Mouse (Mus musculus): ENCODE results near the gene Speg. TPM values are rescaled to one million over a fixed set of nuclear protein-coding genes. Genes with fewer than 3 reads are reported as not detected.

Gene Speg
- total RNA-seq (2014; rRNA removed) (62.9 and 70.6 TPM in 2 replicates), polyA plus RNA-seq (2015; fragmentation: Nextera tagmentation; extraction: Ambion mirVana) (22.0 and 23.7 TPM in 2 replicates)

DNA sequence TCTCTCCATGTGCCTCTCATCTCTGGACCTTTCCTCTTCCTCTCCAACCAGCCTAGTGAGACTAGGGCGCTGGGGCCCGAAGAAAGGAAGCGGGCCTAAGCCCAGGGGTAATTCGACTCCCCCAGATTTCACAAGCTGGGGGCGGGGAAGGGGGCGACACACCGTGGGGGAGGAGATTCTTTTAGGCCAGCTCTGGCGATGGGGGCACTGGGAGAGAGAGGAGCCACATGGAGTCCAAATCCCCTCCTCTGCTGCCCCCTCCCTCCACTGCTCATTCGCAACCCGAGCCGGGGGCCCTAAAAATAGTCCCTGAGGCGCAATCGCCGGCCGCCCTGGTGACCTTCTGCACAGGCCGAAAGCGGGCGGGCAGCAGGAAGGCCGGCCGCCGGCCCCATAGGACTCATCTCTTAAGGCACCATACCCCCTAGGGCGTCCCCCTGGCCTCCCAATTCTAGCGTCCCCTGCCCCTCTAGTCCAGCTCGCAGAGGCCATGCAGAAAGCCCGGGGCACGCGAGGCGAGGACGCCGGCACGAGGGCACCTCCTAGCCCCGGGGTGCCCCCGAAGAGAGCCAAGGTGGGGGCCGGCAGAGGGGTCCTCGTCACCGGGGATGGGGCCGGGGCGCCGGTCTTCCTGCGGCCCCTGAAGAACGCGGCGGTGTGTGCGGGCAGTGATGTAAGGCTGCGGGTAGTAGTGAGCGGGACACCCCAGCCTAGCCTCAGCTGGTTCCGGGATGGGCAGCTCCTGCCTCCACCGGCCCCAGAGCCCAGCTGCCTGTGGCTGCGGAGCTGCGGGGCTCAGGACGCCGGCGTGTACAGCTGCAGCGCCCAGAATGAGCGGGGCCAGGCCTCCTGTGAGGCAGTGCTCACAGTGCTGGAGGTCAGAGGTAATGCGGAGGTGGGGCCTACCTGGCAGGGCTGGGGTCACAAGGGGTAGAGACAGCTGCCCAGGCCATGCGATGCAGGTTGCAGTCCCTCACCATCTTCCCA, at the start of gene Speg:
Speg (plus strand) TSS at position 348 of the 987 bp plus-strand sequence.
- H3K4me1 ChIP-seq (ENCODE audit: insufficient read depth, low read length): peaks cover 10% of the 10 kb centered on the region
- H3K27me3 ChIP-seq (ENCODE audit: insufficient read depth, low read length): no peaks in the 10 kb centered on the region
- no peaks in the 10 kb centered on the region for H3K36me3 ChIP-seq (ENCODE audit: insufficient read depth, low read length)
- 0 out of 2 replicates have a peak within 1 kb of the TSS, but pooled peaks have one; percentile 33 for H3K9ac ChIP-seq (replicated peaks; ENCODE audit: low read length, poor library complexity, severe bottlenecking)
- H3K4me2 ChIP-seq (ENCODE audit: low read depth, low read length, poor library complexity, severe bottlenecking): peak within 1 kb of the TSS; percentile 30
- 14% methylated on average over 57 of the region's 57 CpGs for WGBS
- no peaks in the 10 kb centered on the region for H3K9me3 ChIP-seq (ENCODE audit: low read length)
- DNase-seq (ENCODE audit: low spot score) (no peak), ATAC-seq (ENCODE audit: low FRiP score) (no peak)
- H3K4me3 ChIP-seq (ENCODE audit: low read depth, low read length): no peak within 1 kb of the TSS
- no peak within 1 kb of the TSS for H3K27ac ChIP-seq (ENCODE audit: low read depth, low read length)
- no peak for TF ChIP-seq CTCF (IDR thresholded peaks at IDR 0.05)

- H3K4me2 ChIP-seq (ENCODE audit: low read depth, low read length, poor library complexity, severe bottlenecking): no peak overlapping the region
- no peak overlapping the region for H3K4me3 ChIP-seq (ENCODE audit: low read depth, low read length)
- H3K27ac ChIP-seq (ENCODE audit: low read depth, low read length): no peak overlapping the region
- H3K27me3 ChIP-seq (ENCODE audit: insufficient read depth, low read length): no peaks in the 10 kb centered on the region
- no peak; the same call in 1 of the 2 replicates for TF ChIP-seq CTCF (IDR thresholded peaks at IDR 0.05)
- DNase-seq (ENCODE audit: low spot score) (no peak), ATAC-seq (ENCODE audit: low FRiP score) (no peak)
- H3K9ac ChIP-seq (replicated peaks; ENCODE audit: low read length, poor library complexity, severe bottlenecking): no peak overlapping the region
- H3K4me1 ChIP-seq (ENCODE audit: insufficient read depth, low read length): no peaks in the 10 kb centered on the region
- H3K36me3 ChIP-seq (ENCODE audit: insufficient read depth, low read length): no peaks in the 10 kb centered on the region
- no peaks in the 10 kb centered on the region for H3K9me3 ChIP-seq (ENCODE audit: low read length)
These were observed 47.6 kb upstream of the Speg start for GRCm38 (mm10) chr1:75327461-75327860.

GRCm38 (mm10) chr1:75331271-75331670, 43.8 kb upstream of the Speg start:
- H3K9me3 ChIP-seq (ENCODE audit: low read length): no peaks in the 10 kb centered on the region
- no peak overlapping the region for H3K4me2 ChIP-seq (ENCODE audit: low read depth, low read length, poor library complexity, severe bottlenecking)
- 74% methylated on average over 1 of the region's 1 CpGs for WGBS
- DNase-seq (ENCODE audit: low spot score): no peak
- TF ChIP-seq CTCF (IDR thresholded peaks at IDR 0.05): no peak
- H3K36me3 ChIP-seq (ENCODE audit: insufficient read depth, low read length): no peaks in the 10 kb centered on the region
- no peaks in the 10 kb centered on the region for H3K27me3 ChIP-seq (ENCODE audit: insufficient read depth, low read length)
- H3K4me3 ChIP-seq (ENCODE audit: low read depth, low read length): no peak overlapping the region
- H3K27ac ChIP-seq (ENCODE audit: low read depth, low read length): no peak overlapping the region
- H3K9ac ChIP-seq (replicated peaks; ENCODE audit: low read length, poor library complexity, severe bottlenecking): no peak overlapping the region
- no peaks in the 10 kb centered on the region for H3K4me1 ChIP-seq (ENCODE audit: insufficient read depth, low read length)
- ATAC-seq (ENCODE audit: low FRiP score): no peak

- H3K4me3 ChIP-seq (ENCODE audit: low read depth, low read length): no peak overlapping the region
These were observed 38.6 kb upstream of the Speg start for GRCm38 (mm10) chr1:75336461-75336860.

GRCm38 (mm10) chr1:75337097-75337496, 38.0 kb upstream of the Speg start:
- H3K9ac ChIP-seq (replicated peaks; ENCODE audit: low read length, poor library complexity, severe bottlenecking): no peak overlapping the region
- ATAC-seq (ENCODE audit: low FRiP score) (no peak), DNase-seq (ENCODE audit: low spot score) (no peak)
- no peak overlapping the region for H3K4me2 ChIP-seq (ENCODE audit: low read depth, low read length, poor library complexity, severe bottlenecking)
- WGBS: 79% methylated on average over 9 of the region's 9 CpGs
- H3K27ac ChIP-seq (ENCODE audit: low read depth, low read length): no peak overlapping the region
- no peaks in the 10 kb centered on the region for H3K27me3 ChIP-seq (ENCODE audit: insufficient read depth, low read length)
- no peak overlapping the region for H3K4me3 ChIP-seq (ENCODE audit: low read depth, low read length)
- no peak for TF ChIP-seq CTCF (IDR thresholded peaks at IDR 0.05)
- H3K4me1 ChIP-seq (ENCODE audit: insufficient read depth, low read length): peaks cover 10% of the 10 kb centered on the region
- no peaks in the 10 kb centered on the region for H3K9me3 ChIP-seq (ENCODE audit: low read length)
- H3K36me3 ChIP-seq (ENCODE audit: insufficient read depth, low read length): no peaks in the 10 kb centered on the region

More at GRCm38 (mm10) chr1:75336461-75336860, 38.6 kb upstream of the Speg start:
- WGBS: 80% methylated on average over 3 of the region's 3 CpGs
- peak; percentile 13; the same call in 1 of the 2 replicates for TF ChIP-seq CTCF (IDR thresholded peaks at IDR 0.05)
- Histone ChIP-seq H3K27ac (ENCODE audit: low read depth, low read length) (no peak overlapping the region), H3K4me2 (ENCODE audit: low read depth, low read length, poor library complexity, severe bottlenecking) (no peak overlapping the region), H3K27me3 (ENCODE audit: insufficient read depth, low read length) (no peaks in the 10 kb centered on the region), H3K36me3 (ENCODE audit: insufficient read depth, low read length) (no peaks in the 10 kb centered on the region), H3K9me3 (ENCODE audit: low read length) (no peaks in the 10 kb centered on the region), H3K4me1 (ENCODE audit: insufficient read depth, low read length) (peaks cover 10% of the 10 kb centered on the region), H3K9ac (replicated peaks; ENCODE audit: low read length, poor library complexity, severe bottlenecking) (no peak overlapping the region)
- DNase-seq (ENCODE audit: low spot score): no peak
- no peak for ATAC-seq (ENCODE audit: low FRiP score)

Measured in midbrain, postnatal 0 days (tissue).